Mouse (Mus musculus): ENCODE measurements around the gene Mbnl2. TPM values are rescaled to one million over a fixed set of nuclear protein-coding genes. Genes with fewer than 3 reads are reported as not detected.

The Mbnl2 gene
- total and polyA plus RNA-seq, 3 experiments = 23.8 to 28.9 (median 23.9) TPM

DNA sequence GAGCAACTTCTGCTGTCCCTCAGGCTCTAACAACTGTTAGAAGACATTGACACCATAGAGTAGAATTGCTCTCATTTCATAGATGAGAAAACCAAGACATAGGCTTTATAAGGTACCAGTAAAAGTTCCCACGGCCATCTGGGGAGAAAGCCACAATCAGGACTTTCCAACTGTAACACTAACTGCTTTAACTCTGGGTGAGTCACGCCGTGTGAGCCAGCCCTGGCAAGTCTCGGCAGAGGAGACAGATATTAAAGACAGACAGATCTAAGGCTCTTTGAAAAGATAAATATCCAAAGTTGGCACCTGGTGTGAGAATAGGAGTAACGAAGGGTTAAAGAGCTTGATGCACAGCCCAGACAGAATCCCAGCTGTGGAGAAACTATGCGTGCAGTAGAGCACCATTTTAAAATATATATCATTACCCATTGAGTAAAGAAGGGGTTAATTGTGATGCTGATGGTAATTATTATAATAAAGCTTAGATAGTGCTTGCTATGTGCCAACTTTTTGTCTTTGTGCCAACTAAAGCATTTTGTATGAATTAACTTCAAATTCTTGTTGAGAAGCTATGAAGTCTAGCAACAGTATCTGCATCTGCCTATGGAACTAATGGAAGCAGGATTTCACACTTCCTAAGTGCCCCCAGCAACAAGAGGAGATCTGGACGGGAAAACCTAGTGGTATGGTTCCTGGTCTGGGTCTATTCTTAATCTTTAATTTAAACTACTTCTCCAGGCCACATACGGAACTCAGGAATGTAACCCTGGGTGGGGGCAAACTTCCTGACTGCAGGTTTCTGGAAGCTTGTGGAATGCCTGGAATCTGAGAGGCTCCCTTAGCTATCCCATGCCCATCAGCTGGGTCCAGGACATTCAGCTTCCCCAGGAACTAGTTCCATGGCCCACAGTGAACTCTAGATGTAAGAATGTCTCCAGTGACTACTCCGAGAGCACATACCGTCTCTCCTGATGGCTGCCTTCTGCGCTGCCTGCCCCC lies 97.9 kb downstream of the Mbnl2 start:
- Histone ChIP-seq H3K4me2 (ENCODE audit: insufficient read depth, low read depth, poor library complexity, severe bottlenecking) (no peak overlapping the region), H3K4me3 (replicated peaks in 1 of 3; ENCODE audit: low read depth in 2 of 3, low read length in 2 of 3, poor library complexity in 1 of 3) (no peak overlapping the region), H3K36me3 (replicated peaks in 1 of 2; ENCODE audit: control insufficient read depth in 1 of 2, insufficient read depth in 1 of 2, low read length in 1 of 2) (peaks cover 5 to 50% of the 10 kb centered on the region in 2 experiments), H3K4me1 (ENCODE audit: control insufficient read depth in 1 of 2, insufficient read depth in 2 of 2) (peaks cover 0 to 13% of the 10 kb centered on the region in 2 experiments; a peak in 2 of 4 replicates), H3K27ac (ENCODE audit: insufficient read depth, low read depth) (no peak overlapping the region), H3K9ac (ENCODE audit: insufficient read depth, low read depth) (no peak overlapping the region), H3K79me2 (replicated peaks; ENCODE audit: control insufficient read depth, extremely low read depth, insufficient read depth, poor library complexity, severe bottlenecking) (0 out of 2 replicates have a peak, but pooled peaks cover 4% of the 10 kb centered on the region), H3K9me3 (replicated peaks; ENCODE audit: low read length) (no peaks in the 10 kb centered on the region), H3K27me3 (replicated peaks) (no peaks in the 10 kb centered on the region)
- dilution Hi-C loops (cut with MboI; ENCODE audit: extremely low pct_ligation_motif_present, extremely low pct_unique_long_range_greater_than_20kb, low sequenced_read_pairs) (no loop called here), in situ Hi-C loops (cut with MboI; ENCODE audit: low pct_ligation_motif_present, low pct_unique_long_range_greater_than_20kb, low sequenced_read_pairs) (no loop called here)
- no peak for DNase-seq (ENCODE audit: extremely low read depth)
- TF ChIP-seq POLR2A (IDR thresholded peaks at IDR 0.05; ENCODE audit: low read depth, low read length) = no peak
- no peak for TF ChIP-seq ELF1 (IDR thresholded peaks at IDR 0.05; ENCODE audit: low read depth, low read length)
- no peak for TF ChIP-seq GABPA (IDR thresholded peaks at IDR 0.05; ENCODE audit: insufficient replicate concordance, low read depth, low read length)
- TF ChIP-seq ETS1 (conservative IDR thresholded peaks at IDR 0.05; ENCODE audit: low read depth, low read length) = no peak
- no peak for TF ChIP-seq KAT2A (IDR thresholded peaks at IDR 0.05; ENCODE audit: insufficient replicate concordance, low read length)
- TF ChIP-seq USF1 (IDR thresholded peaks at IDR 0.05; ENCODE audit: low read depth, low read length) = no peak
- TF ChIP-seq HCFC1 (IDR thresholded peaks at IDR 0.05; ENCODE audit: low read depth, low read length) = no peak
- TF ChIP-seq JUND (conservative IDR thresholded peaks at IDR 0.05; ENCODE audit: low read depth, low read length) = no peak
- TF ChIP-seq NELFE (IDR thresholded peaks at IDR 0.05; ENCODE audit: low read depth, low read length) = no peak
- TF ChIP-seq MEF2A (IDR thresholded peaks at IDR 0.05; ENCODE audit: borderline replicate concordance, low read depth, low read length) = no peak
- TF ChIP-seq MYC (IDR thresholded peaks at IDR 0.05; ENCODE audit: low read depth, low read length) = no peak
- TF ChIP-seq ZMIZ1 (IDR thresholded peaks at IDR 0.05; ENCODE audit: low read depth, low read length) = no peak
- TF ChIP-seq RCOR1 (conservative IDR thresholded peaks at IDR 0.05; ENCODE audit: low read depth, low read length) = no peak
- no peak for TF ChIP-seq ZC3H11A (IDR thresholded peaks at IDR 0.05; ENCODE audit: low read depth, low read length)
- no peak for TF ChIP-seq TCF12 (IDR thresholded peaks at IDR 0.05; ENCODE audit: low read depth, low read length)
- no peak for TF ChIP-seq MAX (IDR thresholded peaks at IDR 0.05; ENCODE audit: low read length)
- no peak for TF ChIP-seq CTCF (conservative IDR thresholded peaks at IDR 0.05 in 1 of 2, IDR thresholded peaks at IDR 0.05 in 1 of 2; ENCODE audit: low read depth in 2 of 2, low read length in 2 of 2)
- TF ChIP-seq CHD1 (IDR thresholded peaks at IDR 0.05; ENCODE audit: low read depth, low read length) = no peak
- no peak for TF ChIP-seq PAX5 (IDR thresholded peaks at IDR 0.05; ENCODE audit: low read length)
- TF ChIP-seq TBP (conservative IDR thresholded peaks at IDR 0.05; ENCODE audit: low read depth, low read length) = no peak

Measured in CH12.LX (cell line).